Mouse (Mus musculus): ENCODE measurements around the gene Vps4b.
A peak's percentile ranks its signal among the peaks of the same experiment; 100 is the strongest.

The Vps4b gene

GRCm38 (mm10) chr1:106796542-106796924, at the start of gene Vps4b:
Gene Vps4b (minus strand): TSS chr1:106796728.
- DNase-seq (ENCODE audit: low spot score), result peak; percentile 97

GRCm38 (mm10) chr1:106828784-106829183, 32.3 kb upstream of the Vps4b start:
- no peak for DNase-seq (ENCODE audit: low spot score)

GRCm38 (mm10) chr1:106822297-106822696, 25.8 kb upstream of the Vps4b start:
- DNase-seq (ENCODE audit: low spot score), result peak; percentile 51

- DNase-seq (ENCODE audit: low spot score), result peak; percentile 80
Observed at GRCm38 (mm10) chr1:106818323-106818722, 21.8 kb upstream of the Vps4b start.

GRCm38 (mm10) chr1:106816766-106817165, 20.2 kb upstream of the Vps4b start:
- DNase-seq (ENCODE audit: low spot score), result no peak

GRCm38 (mm10) chr1:106815265-106815664, 18.7 kb upstream of the Vps4b start:
- no peak for DNase-seq (ENCODE audit: low spot score)

GRCm38 (mm10) chr1:106814864-106815263, 18.3 kb upstream of the Vps4b start:
- DNase-seq (ENCODE audit: low spot score), result no peak

- DNase-seq (ENCODE audit: low spot score), result no peak
Observed at GRCm38 (mm10) chr1:106799931-106800330, 3.4 kb upstream of the Vps4b start.

- DNase-seq (ENCODE audit: low spot score), result peak; percentile 48
Observed at GRCm38 (mm10) chr1:106799406-106799805, 2.9 kb upstream of the Vps4b start.

- no peak for DNase-seq (ENCODE audit: low spot score)
Observed at GRCm38 (mm10) chr1:106796987-106797779, 655 bp upstream of the Vps4b start.

GRCm38 (mm10) chr1:106795634-106796541, 640 bp downstream of the Vps4b start:
- peak; percentile 55 for DNase-seq (ENCODE audit: low spot score)

- DNase-seq (ENCODE audit: low spot score), result no peak
Observed at GRCm38 (mm10) chr1:106774896-106775295, 21.6 kb downstream of the Vps4b start.

GRCm38 (mm10) chr1:106774092-106774491, 22.4 kb downstream of the Vps4b start:
- DNase-seq (ENCODE audit: low spot score), result no peak

- DNase-seq (ENCODE audit: low spot score), result no peak
Observed at GRCm38 (mm10) chr1:106768773-106769172, 27.8 kb downstream of the Vps4b start.

GRCm38 (mm10) chr1:106765771-106766170, 30.8 kb downstream of the Vps4b start:
- no peak for DNase-seq (ENCODE audit: low spot score)

GRCm38 (mm10) chr1:106764846-106765245, 31.7 kb downstream of the Vps4b start:
- DNase-seq (ENCODE audit: low spot score), result no peak

- no peak for DNase-seq (ENCODE audit: low spot score)
Observed at GRCm38 (mm10) chr1:106764281-106764680, 32.2 kb downstream of the Vps4b start.

GRCm38 (mm10) chr1:106760750-106761149, 35.8 kb downstream of the Vps4b start:
- no peak for DNase-seq (ENCODE audit: low spot score)

GRCm38 (mm10) chr1:106759572-106760435, 36.7 kb downstream of the Vps4b start, which contains the start of gene Kdsr:
Gene Kdsr (minus strand): TSS chr1:106759727.
- DNase-seq (ENCODE audit: low spot score), result peak; percentile 98

- DNase-seq (ENCODE audit: low spot score), result peak; percentile 35
Observed at GRCm38 (mm10) chr1:106758734-106759571, 37.6 kb downstream of the Vps4b start.

- no peak for DNase-seq (ENCODE audit: low spot score)
Observed at GRCm38 (mm10) chr1:106756633-106757032, 39.9 kb downstream of the Vps4b start.
